Mouse (Mus musculus) gastrocnemius, postnatal 4 days (tissue): Measurements from ENCODE around the gene Fgf2. TPM values are rescaled to one million over a fixed set of nuclear protein-coding genes. Genes with fewer than 3 reads are reported as not detected.

ENCODE experiments used
- DNase-seq, 2 experiments: peaks; one replicate each; pipeline ENCODE4 v3.0.0; 2021 to 2022; ENCODE audit warnings: low spot score in 2 of 2, mixed read lengths in 2 of 2
- long read RNA-seq, 2 experiments: library from polyadenylated mRNA; stranded (forward); transcript quantifications; one replicate each; pipeline ENCODE4 v2.0.0; 2021
- total RNA-seq, 2 experiments: library from RNA; stranded (reverse); gene quantifications; 2 replicates each; pipeline ENCODE4 v1.2.3; 2021

Fgf2 gene
- 10 to 100 TPM; 14.2 to 14.5 TPM for total RNA-seq
- long read RNA-seq, experiment 1, full-length matches to known transcripts: 2 of 6 reads
- long read RNA-seq, experiment 1, partial matches to known transcripts: 0 of 6 reads
- long read RNA-seq, experiment 1, other reads (novel, unspliced or antisense): 4 of 6 reads
- long read RNA-seq, experiment 2, full-length matches to known transcripts: 3 of 8 reads
- long read RNA-seq, experiment 2, partial matches to known transcripts: 0 of 8 reads
- long read RNA-seq, experiment 2, other reads (novel, unspliced or antisense): 5 of 8 reads

GRCm38 (mm10) chr3:37348221-37349165 lies at the start of gene Fgf2:
TSS of gene Fgf2 (plus strand) at chr3:37348346.
- peak; percentile 53 to 71 for DNase-seq

GRCm38 (mm10) chr3:37299470-37299869 lies 48.7 kb upstream of the Fgf2 start:
- no peak for DNase-seq

- peak in 1 of 2 experiments; percentile 37 for DNase-seq
Measured at GRCm38 (mm10) chr3:37302685-37303084, 45.5 kb upstream of the Fgf2 start.

GRCm38 (mm10) chr3:37303392-37304139 lies 44.6 kb upstream of the Fgf2 start:
- DNase-seq: no peak

- no peak for DNase-seq
Measured at GRCm38 (mm10) chr3:37311897-37312369, 36.2 kb upstream of the Fgf2 start.

- DNase-seq: peak; percentile 93 to 98
Measured at GRCm38 (mm10) chr3:37312370-37312941, 35.7 kb upstream of the Fgf2 start, which contains the start of the genes Bbs12 and Cetn4. TSS of gene Bbs12 (plus strand) at chr3:37312554. TSS of gene Cetn4 (minus strand) at chr3:37312708.

- DNase-seq: no peak
Measured at GRCm38 (mm10) chr3:37313371-37313770, 34.8 kb upstream of the Fgf2 start.

GRCm38 (mm10) chr3:37316233-37316632 lies 31.9 kb upstream of the Fgf2 start:
- DNase-seq: no peak

- DNase-seq: no peak
Measured at GRCm38 (mm10) chr3:37324310-37324709, 23.8 kb upstream of the Fgf2 start.

GRCm38 (mm10) chr3:37325317-37326112 lies 22.6 kb upstream of the Fgf2 start:
- no peak for DNase-seq

GRCm38 (mm10) chr3:37326627-37327026 lies 21.5 kb upstream of the Fgf2 start:
- no peak for DNase-seq

GRCm38 (mm10) chr3:37328489-37328888 lies 19.7 kb upstream of the Fgf2 start:
- DNase-seq: no peak

- DNase-seq: no peak
Measured at GRCm38 (mm10) chr3:37329963-37330362, 18.2 kb upstream of the Fgf2 start.

GRCm38 (mm10) chr3:37331999-37332449 lies 16.1 kb upstream of the Fgf2 start:
- DNase-seq: no peak

- DNase-seq: no peak
Measured at GRCm38 (mm10) chr3:37334053-37334452, 14.1 kb upstream of the Fgf2 start.

GRCm38 (mm10) chr3:37341110-37341509 lies 7.0 kb upstream of the Fgf2 start:
- DNase-seq: peak in 1 of 2 experiments; percentile 30

- DNase-seq: no peak
Measured at GRCm38 (mm10) chr3:37342811-37343210, 5.3 kb upstream of the Fgf2 start.

GRCm38 (mm10) chr3:37347671-37348070 lies 475 bp upstream of the Fgf2 start:
- DNase-seq: no peak

- no peak for DNase-seq
Measured at GRCm38 (mm10) chr3:37349166-37349548, 1.0 kb downstream of the Fgf2 start.

- DNase-seq: no peak
Measured at GRCm38 (mm10) chr3:37350386-37350785, 2.2 kb downstream of the Fgf2 start.
